Mouse (Mus musculus): ENCODE measurements around the gene Rfc4. TPM values are rescaled to one million over a fixed set of nuclear protein-coding genes. Genes with fewer than 3 reads are reported as not detected.

Rfc4 gene
- polyA plus RNA-seq, 1 experiment = 8.4 TPM

DNA sequence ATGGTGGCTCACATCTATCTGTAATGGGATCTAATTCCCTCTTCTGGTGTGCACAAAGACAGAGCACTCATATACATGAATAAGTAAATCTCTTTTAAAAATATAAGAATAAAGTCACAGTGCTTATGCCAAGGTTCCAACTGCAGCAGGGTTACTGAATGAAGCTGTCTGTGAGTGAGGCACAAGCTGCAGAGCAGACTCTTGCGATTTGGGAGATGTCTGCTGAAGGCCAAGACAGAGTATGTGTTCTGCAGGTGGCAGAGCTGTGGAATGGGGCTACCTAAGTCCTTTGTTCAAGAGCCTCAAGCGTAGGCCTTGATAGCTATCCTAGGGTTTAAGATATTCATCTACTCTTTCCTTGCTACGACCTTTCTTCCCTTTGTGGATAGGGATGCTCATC, 5.1 kb downstream of the Rfc4 start:
- TF ChIP-seq POLR2A (IDR thresholded peaks at IDR 0.05; ENCODE audit: control insufficient read depth, low read depth, low read length) (no peak), CTCF (IDR thresholded peaks at IDR 0.05; ENCODE audit: control insufficient read depth, insufficient read depth, insufficient replicate concordance, low read depth, low read length) (no peak)
- H3K27me3 ChIP-seq (ENCODE audit: control insufficient read depth, insufficient read depth, low read length) = no peaks in the 10 kb centered on the region
- no peaks in the 10 kb centered on the region; the same call in 1 of the 2 replicates for H3K36me3 ChIP-seq (ENCODE audit: control insufficient read depth, insufficient read depth, low read length)
- no peak overlapping the region for H3K27ac ChIP-seq (ENCODE audit: control insufficient read depth, insufficient read depth, low read depth, low read length)
- H3K4me1 ChIP-seq (ENCODE audit: control insufficient read depth, insufficient read depth, low read length) = peaks cover 2% of the 10 kb centered on the region
- H3K4me3 ChIP-seq (ENCODE audit: control insufficient read depth, low read depth, low read length) = no peak overlapping the region

GRCm38 (mm10) chr16:23117173-23117572, 10.4 kb downstream of the Rfc4 start:
- Histone ChIP-seq H3K4me1 (ENCODE audit: control insufficient read depth, insufficient read depth, low read length) (no peaks in the 10 kb centered on the region), H3K27ac (ENCODE audit: control insufficient read depth, insufficient read depth, low read depth, low read length) (no peak overlapping the region), H3K27me3 (ENCODE audit: control insufficient read depth, insufficient read depth, low read length) (no peaks in the 10 kb centered on the region), H3K4me3 (ENCODE audit: control insufficient read depth, low read depth, low read length) (no peak overlapping the region), H3K36me3 (ENCODE audit: control insufficient read depth, insufficient read depth, low read length) (no peaks in the 10 kb centered on the region; the same call in 1 of the 2 replicates)
- TF ChIP-seq POLR2A (IDR thresholded peaks at IDR 0.05; ENCODE audit: control insufficient read depth, low read depth, low read length) (no peak), CTCF (IDR thresholded peaks at IDR 0.05; ENCODE audit: control insufficient read depth, insufficient read depth, insufficient replicate concordance, low read depth, low read length) (no peak)

DNA sequence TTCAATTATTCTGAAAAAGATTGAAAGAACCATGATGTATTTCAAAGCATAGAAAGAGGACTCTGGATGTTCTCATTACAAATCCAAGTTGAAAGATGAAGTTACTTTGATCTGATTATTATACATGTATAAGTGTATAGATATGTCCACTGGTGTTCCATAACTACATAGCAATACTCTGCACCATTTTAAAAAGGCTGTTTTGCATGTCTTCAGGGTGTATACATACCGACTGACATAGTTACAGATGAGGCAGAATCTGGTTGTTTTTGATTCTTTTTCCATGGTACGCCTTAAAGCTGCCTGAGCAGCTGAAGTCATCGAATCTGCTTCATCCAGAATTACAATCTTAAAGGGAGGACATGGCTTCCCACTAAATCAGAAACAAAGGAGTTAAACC, 12.1 kb downstream of the Rfc4 start:
- Histone ChIP-seq H3K36me3 (ENCODE audit: control insufficient read depth, insufficient read depth, low read length) (no peaks in the 10 kb centered on the region; the same call in 1 of the 2 replicates), H3K27me3 (ENCODE audit: control insufficient read depth, insufficient read depth, low read length) (no peaks in the 10 kb centered on the region), H3K4me3 (ENCODE audit: control insufficient read depth, low read depth, low read length) (no peak overlapping the region), H3K27ac (ENCODE audit: control insufficient read depth, insufficient read depth, low read depth, low read length) (no peak overlapping the region), H3K4me1 (ENCODE audit: control insufficient read depth, insufficient read depth, low read length) (no peaks in the 10 kb centered on the region)
- TF ChIP-seq POLR2A (IDR thresholded peaks at IDR 0.05; ENCODE audit: control insufficient read depth, low read depth, low read length) (no peak), CTCF (IDR thresholded peaks at IDR 0.05; ENCODE audit: control insufficient read depth, insufficient read depth, insufficient replicate concordance, low read depth, low read length) (no peak)

DNA sequence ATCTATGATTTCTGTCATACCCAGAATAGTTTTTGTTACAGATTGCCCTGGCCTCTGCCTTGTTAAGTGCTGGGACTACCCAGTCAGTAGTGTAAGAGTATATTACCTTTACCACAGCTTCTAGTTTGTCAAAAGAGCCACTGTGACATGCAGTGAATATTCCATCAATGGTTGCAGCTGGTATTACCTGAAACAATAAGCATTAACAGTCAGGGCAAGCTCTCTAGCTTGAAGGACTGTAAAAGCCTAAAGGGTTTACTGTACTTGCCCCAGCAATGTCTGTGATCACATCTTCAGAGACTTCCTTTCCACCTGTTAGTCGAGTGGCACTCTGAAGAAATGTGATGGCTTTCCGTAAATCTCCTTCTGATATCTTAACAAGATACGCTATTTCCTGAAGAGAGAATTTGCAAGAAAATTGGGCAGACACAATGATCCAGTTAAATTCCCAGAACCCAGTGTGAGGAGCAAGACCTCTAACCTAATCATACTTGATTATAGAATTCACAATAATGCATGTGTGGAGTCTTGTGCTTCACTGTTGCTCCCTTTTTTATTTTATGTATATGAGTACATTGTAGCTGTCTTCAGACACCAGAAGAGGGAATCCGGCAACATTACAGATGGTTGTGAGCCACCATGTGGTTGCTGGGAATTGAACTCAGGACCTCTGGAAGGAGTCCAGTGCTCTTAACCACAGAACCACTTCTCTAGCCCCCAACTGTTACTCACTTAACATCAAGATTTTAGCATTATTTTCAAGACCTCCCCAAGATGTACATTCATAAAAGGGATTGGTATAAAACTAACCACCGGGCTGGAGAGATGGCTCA, 13.0 kb downstream of the Rfc4 start:
- H3K4me3 ChIP-seq (ENCODE audit: control insufficient read depth, low read depth, low read length) = no peak overlapping the region
- TF ChIP-seq CTCF (IDR thresholded peaks at IDR 0.05; ENCODE audit: control insufficient read depth, insufficient read depth, insufficient replicate concordance, low read depth, low read length) = no peak
- TF ChIP-seq POLR2A (IDR thresholded peaks at IDR 0.05; ENCODE audit: control insufficient read depth, low read depth, low read length) = no peak
- H3K27ac ChIP-seq (ENCODE audit: control insufficient read depth, insufficient read depth, low read depth, low read length) = no peak overlapping the region
- H3K4me1 ChIP-seq (ENCODE audit: control insufficient read depth, insufficient read depth, low read length) = no peaks in the 10 kb centered on the region
- H3K27me3 ChIP-seq (ENCODE audit: control insufficient read depth, insufficient read depth, low read length) = no peaks in the 10 kb centered on the region
- H3K36me3 ChIP-seq (ENCODE audit: control insufficient read depth, insufficient read depth, low read length) = no peaks in the 10 kb centered on the region; the same call in 1 of the 2 replicates

DNA sequence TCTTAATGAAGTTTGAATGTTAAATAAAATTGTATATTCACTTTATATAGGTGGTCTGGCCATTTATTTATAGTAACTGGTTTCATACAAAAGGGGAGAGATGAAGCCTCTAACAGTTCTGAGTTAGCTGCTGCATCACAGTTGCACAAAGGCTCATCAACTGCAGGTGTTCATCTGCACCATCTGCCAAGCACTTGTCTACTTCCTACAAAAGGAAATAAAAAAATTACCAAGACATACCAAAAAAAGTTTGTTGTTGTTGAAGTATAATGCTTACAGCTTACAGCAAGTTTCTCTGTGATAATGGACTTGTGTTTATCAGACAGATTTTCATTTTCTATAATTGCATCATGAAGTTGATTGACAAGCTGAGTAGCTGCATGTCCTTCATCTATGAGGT, 13.6 kb downstream of the Rfc4 start:
- H3K27ac ChIP-seq (ENCODE audit: control insufficient read depth, insufficient read depth, low read depth, low read length) = no peak overlapping the region
- no peak overlapping the region for H3K4me3 ChIP-seq (ENCODE audit: control insufficient read depth, low read depth, low read length)
- TF ChIP-seq CTCF (IDR thresholded peaks at IDR 0.05; ENCODE audit: control insufficient read depth, insufficient read depth, insufficient replicate concordance, low read depth, low read length) (no peak), POLR2A (IDR thresholded peaks at IDR 0.05; ENCODE audit: control insufficient read depth, low read depth, low read length) (no peak)
- no peaks in the 10 kb centered on the region for H3K27me3 ChIP-seq (ENCODE audit: control insufficient read depth, insufficient read depth, low read length)
- no peaks in the 10 kb centered on the region; the same call in 1 of the 2 replicates for H3K36me3 ChIP-seq (ENCODE audit: control insufficient read depth, insufficient read depth, low read length)
- H3K4me1 ChIP-seq (ENCODE audit: control insufficient read depth, insufficient read depth, low read length) = no peaks in the 10 kb centered on the region

DNA sequence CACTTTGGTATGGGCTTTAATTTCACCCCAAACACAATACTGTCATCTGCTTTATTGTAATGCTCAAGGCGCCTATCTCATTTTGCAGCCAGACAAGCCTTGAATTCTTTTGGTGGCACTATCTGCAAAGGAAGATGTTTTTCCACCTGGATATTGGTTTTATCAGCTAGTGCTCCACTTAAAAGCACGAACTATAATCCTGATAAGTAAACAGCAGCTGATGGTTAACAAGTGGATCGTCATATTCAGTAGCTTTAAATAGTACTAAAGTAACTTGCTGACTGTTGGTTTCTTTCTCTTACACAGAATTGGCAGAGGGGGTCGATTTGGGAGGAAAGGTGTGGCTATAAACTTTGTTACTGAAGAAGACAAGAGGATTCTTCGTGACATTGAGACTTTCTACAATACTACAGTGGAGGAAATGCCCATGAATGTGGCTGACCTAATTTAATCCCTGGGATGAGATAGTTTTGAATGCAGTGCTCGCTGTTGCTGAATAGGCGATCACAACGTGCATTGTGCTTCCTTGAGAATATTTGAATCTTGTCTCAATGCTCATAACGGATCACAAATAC, 14.6 kb downstream of the Rfc4 start:
- Histone ChIP-seq H3K4me3 (ENCODE audit: control insufficient read depth, low read depth, low read length) (no peak overlapping the region), H3K36me3 (ENCODE audit: control insufficient read depth, insufficient read depth, low read length) (no peaks in the 10 kb centered on the region; the same call in 1 of the 2 replicates), H3K27me3 (ENCODE audit: control insufficient read depth, insufficient read depth, low read length) (no peaks in the 10 kb centered on the region), H3K27ac (ENCODE audit: control insufficient read depth, insufficient read depth, low read depth, low read length) (no peak overlapping the region), H3K4me1 (ENCODE audit: control insufficient read depth, insufficient read depth, low read length) (no peaks in the 10 kb centered on the region)
- TF ChIP-seq POLR2A (IDR thresholded peaks at IDR 0.05; ENCODE audit: control insufficient read depth, low read depth, low read length) (no peak), CTCF (IDR thresholded peaks at IDR 0.05; ENCODE audit: control insufficient read depth, insufficient read depth, insufficient replicate concordance, low read depth, low read length) (no peak)

- Histone ChIP-seq H3K4me1 (ENCODE audit: control insufficient read depth, insufficient read depth, low read length) (no peaks in the 10 kb centered on the region), H3K36me3 (ENCODE audit: control insufficient read depth, insufficient read depth, low read length) (no peaks in the 10 kb centered on the region; the same call in 1 of the 2 replicates), H3K27me3 (ENCODE audit: control insufficient read depth, insufficient read depth, low read length) (no peaks in the 10 kb centered on the region), H3K27ac (ENCODE audit: control insufficient read depth, insufficient read depth, low read depth, low read length) (no peak overlapping the region), H3K4me3 (ENCODE audit: control insufficient read depth, low read depth, low read length) (no peak overlapping the region)
- TF ChIP-seq POLR2A (IDR thresholded peaks at IDR 0.05; ENCODE audit: control insufficient read depth, low read depth, low read length) = no peak
- no peak for TF ChIP-seq CTCF (IDR thresholded peaks at IDR 0.05; ENCODE audit: control insufficient read depth, insufficient read depth, insufficient replicate concordance, low read depth, low read length)
Observed at GRCm38 (mm10) chr16:23112348-23112747, 15.2 kb downstream of the Rfc4 start.
